Mouse (Mus musculus): ENCODE measurements around the gene Ntrk2. TPM values are rescaled to one million over a fixed set of nuclear protein-coding genes. Genes with fewer than 3 reads are reported as not detected.
"Not testable (repeated sequence)": the region's sequence is repeated elsewhere in the genome, so short reads cannot be mapped to it uniquely, and the experiment has no call there.

The Ntrk2 gene
- polyA plus RNA-seq, 1 experiment from 2014 or later, result 3.4 TPM

DNA sequence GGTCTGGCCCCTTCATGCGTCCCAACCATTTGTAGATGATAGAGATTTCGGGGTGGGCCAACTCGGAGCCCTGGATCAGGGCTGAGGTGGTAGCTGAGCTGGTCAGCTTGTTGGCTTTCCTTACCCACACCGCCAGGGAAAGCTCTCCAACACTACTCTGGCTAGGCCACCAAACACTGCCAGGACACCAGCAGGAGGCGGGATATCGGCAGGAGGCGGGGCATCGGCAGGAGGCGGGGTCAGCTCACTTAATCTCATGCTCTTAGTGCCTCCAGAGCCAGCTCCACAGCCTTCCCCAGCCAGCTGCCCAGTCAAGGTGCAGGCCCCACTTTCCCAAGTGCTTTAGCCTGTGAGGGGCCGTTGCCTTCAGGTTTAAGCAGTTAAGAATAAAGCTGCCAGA lies 293.7 kb downstream of the Ntrk2 start:
- no peak overlapping the region for H3K9ac ChIP-seq (ENCODE audit: low read length)
- no peaks in the 10 kb centered on the region for H3K27me3 ChIP-seq (ENCODE audit: control insufficient read depth, insufficient read depth, low read length)
- WGBS, result 43% methylated on average over 10 of the region's 10 CpGs
- no peak overlapping the region for H3K4me3 ChIP-seq (ENCODE audit: low read length)
- H3K36me3 ChIP-seq (ENCODE audit: control insufficient read depth, insufficient read depth), result no peaks in the 10 kb centered on the region
- no peak overlapping the region for H3K27ac ChIP-seq (ENCODE audit: low read length)
- no peaks in the 10 kb centered on the region for H3K9me3 ChIP-seq (replicated peaks; ENCODE audit: control insufficient read depth, low read length)
- ATAC-seq (replicated peaks; ENCODE audit: extremely low read depth, insufficient read depth, low FRiP score), result no peak
- H3K4me1 ChIP-seq (ENCODE audit: control insufficient read depth, insufficient read depth, low read length), result no peaks in the 10 kb centered on the region
- H3K4me2 ChIP-seq (ENCODE audit: low read depth, low read length), result no peak overlapping the region

DNA sequence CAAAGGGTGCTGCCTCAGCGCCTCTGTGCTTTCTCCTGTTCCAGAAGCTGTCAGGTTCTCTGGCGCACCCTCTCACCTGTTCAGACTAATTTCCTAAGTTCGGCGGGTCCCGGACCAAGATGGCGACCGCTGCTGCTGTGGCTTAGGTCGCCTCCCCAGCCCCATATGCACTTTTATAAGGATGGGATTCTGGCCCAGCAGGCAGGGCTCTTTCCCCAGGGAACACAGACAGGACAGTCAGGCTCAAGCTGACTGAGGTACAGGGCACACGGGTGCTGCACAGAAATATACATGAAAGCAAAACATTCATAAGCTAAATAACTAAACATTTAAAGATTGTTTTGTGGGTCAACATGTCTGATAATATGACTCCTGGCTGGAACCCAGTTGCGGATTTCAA lies 301.4 kb downstream of the Ntrk2 start:
- not testable (repeated sequence) for H3K9ac ChIP-seq (ENCODE audit: low read length); H3K4me2 ChIP-seq (ENCODE audit: low read depth, low read length); H3K27me3 ChIP-seq (ENCODE audit: control insufficient read depth, insufficient read depth, low read length); H3K4me3 ChIP-seq (ENCODE audit: low read length); H3K36me3 ChIP-seq (ENCODE audit: control insufficient read depth, insufficient read depth); ATAC-seq (replicated peaks; ENCODE audit: extremely low read depth, insufficient read depth, low FRiP score); H3K4me1 ChIP-seq (ENCODE audit: control insufficient read depth, insufficient read depth, low read length); H3K27ac ChIP-seq (ENCODE audit: low read length); H3K9me3 ChIP-seq (replicated peaks; ENCODE audit: control insufficient read depth, low read length)
- WGBS, result 86% methylated on average over 10 of the region's 10 CpGs

DNA sequence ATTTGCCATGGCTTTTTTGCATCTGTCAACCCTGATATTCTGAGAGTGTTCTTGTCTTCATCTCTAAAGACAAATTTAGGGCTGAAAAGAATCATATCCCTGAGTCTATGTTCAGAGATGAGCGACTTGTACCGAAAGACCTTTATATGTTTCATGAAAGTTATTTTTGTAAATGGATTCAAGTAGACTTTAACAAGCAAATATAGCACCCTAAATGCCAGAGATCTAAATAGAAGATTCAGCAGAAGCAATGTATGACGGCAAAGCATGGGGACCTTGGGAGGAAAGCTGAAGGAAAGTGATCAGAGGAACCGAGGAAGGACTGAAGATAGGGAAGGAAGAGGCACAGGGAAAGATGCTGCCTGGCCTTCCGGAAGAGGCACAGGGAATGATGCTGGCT lies 303.7 kb downstream of the Ntrk2 start:
- 88% methylated on average over 5 of the region's 5 CpGs for WGBS
- no peak for ATAC-seq (replicated peaks; ENCODE audit: extremely low read depth, insufficient read depth, low FRiP score)
- Histone ChIP-seq H3K27me3 (ENCODE audit: control insufficient read depth, insufficient read depth, low read length) (no peaks in the 10 kb centered on the region), H3K9me3 (replicated peaks; ENCODE audit: control insufficient read depth, low read length) (peaks cover 6% of the 10 kb centered on the region), H3K4me1 (ENCODE audit: control insufficient read depth, insufficient read depth, low read length) (no peaks in the 10 kb centered on the region), H3K4me3 (ENCODE audit: low read length) (no peak overlapping the region), H3K27ac (ENCODE audit: low read length) (no peak overlapping the region), H3K36me3 (ENCODE audit: control insufficient read depth, insufficient read depth) (no peaks in the 10 kb centered on the region), H3K9ac (ENCODE audit: low read length) (no peak overlapping the region), H3K4me2 (ENCODE audit: low read depth, low read length) (no peak overlapping the region)

DNA sequence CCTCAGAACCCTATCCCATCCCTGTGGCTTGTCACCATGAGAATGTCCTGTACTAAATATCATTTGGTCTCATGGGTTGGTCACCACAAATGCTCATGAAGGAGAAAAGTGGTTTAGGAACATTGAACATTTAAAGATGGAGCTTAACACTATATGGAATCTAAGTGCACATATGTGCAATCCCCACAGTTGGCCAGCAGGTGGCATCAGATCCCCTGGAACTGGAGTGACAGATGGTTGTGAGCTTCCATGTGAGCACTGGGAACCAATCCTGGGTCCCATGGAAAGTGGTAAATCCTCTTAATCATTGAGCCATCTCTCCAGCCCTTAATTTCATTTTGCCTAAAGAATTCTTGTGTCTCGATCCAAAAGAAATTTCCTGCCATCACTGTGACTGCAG lies 308.3 kb downstream of the Ntrk2 start:
- Histone ChIP-seq H3K4me3 (ENCODE audit: low read length) (no peak overlapping the region), H3K9ac (ENCODE audit: low read length) (no peak overlapping the region), H3K4me1 (ENCODE audit: control insufficient read depth, insufficient read depth, low read length) (no peaks in the 10 kb centered on the region), H3K4me2 (ENCODE audit: low read depth, low read length) (no peak overlapping the region), H3K9me3 (replicated peaks; ENCODE audit: control insufficient read depth, low read length) (peaks cover 16% of the 10 kb centered on the region), H3K36me3 (ENCODE audit: control insufficient read depth, insufficient read depth) (no peaks in the 10 kb centered on the region), H3K27me3 (ENCODE audit: control insufficient read depth, insufficient read depth, low read length) (no peaks in the 10 kb centered on the region), H3K27ac (ENCODE audit: low read length) (no peak overlapping the region)
- 89% methylated on average over 1 of the region's 1 CpGs for WGBS
- no peak for ATAC-seq (replicated peaks; ENCODE audit: extremely low read depth, insufficient read depth, low FRiP score)

DNA sequence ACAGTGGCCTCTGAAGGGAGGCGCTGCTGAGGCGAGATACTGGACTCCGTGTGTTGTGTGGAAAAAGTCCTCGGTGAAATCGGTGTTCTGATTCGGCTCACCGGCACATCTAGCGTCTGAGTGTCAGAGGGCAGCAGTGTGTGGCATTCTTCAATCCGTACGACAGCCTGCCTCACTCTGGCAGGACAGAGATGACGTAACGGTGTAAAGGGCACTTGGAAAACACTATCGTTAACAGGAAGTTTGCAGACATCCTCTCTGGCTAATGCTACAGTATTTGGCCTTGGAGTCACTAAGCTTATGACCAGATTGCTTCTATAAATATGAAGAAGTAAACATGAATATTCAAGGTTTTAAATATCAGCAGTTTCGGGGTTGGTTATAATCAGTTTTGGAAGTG lies 309.2 kb downstream of the Ntrk2 start:
- Histone ChIP-seq H3K9me3 (replicated peaks; ENCODE audit: control insufficient read depth, low read length) (peaks cover 16% of the 10 kb centered on the region), H3K27ac (ENCODE audit: low read length) (no peak overlapping the region), H3K4me1 (ENCODE audit: control insufficient read depth, insufficient read depth, low read length) (peaks cover 3% of the 10 kb centered on the region; the same call in 1 of the 2 replicates), H3K9ac (ENCODE audit: low read length) (no peak overlapping the region), H3K27me3 (ENCODE audit: control insufficient read depth, insufficient read depth, low read length) (no peaks in the 10 kb centered on the region), H3K4me2 (ENCODE audit: low read depth, low read length) (no peak overlapping the region), H3K36me3 (ENCODE audit: control insufficient read depth, insufficient read depth) (no peaks in the 10 kb centered on the region), H3K4me3 (ENCODE audit: low read length) (no peak overlapping the region)
- no peak for ATAC-seq (replicated peaks; ENCODE audit: extremely low read depth, insufficient read depth, low FRiP score)
- 85% methylated on average over 14 of the region's 14 CpGs for WGBS

DNA sequence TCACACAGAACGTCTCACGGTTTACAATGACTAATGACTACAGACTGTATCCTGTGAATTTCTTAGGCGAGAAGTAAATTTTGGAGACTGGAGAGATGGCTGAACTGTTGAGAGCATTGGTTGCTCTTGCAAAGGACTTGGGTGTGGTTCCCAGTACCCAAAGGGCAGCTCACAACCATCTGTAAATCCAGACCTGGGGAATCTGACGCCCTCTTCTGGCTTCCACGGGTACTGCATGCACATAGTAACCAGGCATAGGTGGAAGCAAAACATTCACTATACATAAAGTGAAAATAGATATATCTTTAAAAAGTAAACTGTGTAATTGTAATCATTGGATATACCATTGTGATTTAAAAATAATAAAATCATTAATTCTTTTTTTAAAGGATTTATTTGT lies 310.9 kb downstream of the Ntrk2 start:
- ATAC-seq (replicated peaks; ENCODE audit: extremely low read depth, insufficient read depth, low FRiP score), result no peak
- H3K9me3 ChIP-seq (replicated peaks; ENCODE audit: control insufficient read depth, low read length), result peaks cover 16% of the 10 kb centered on the region
- no peak overlapping the region for H3K4me3 ChIP-seq (ENCODE audit: low read length)
- peaks cover 3% of the 10 kb centered on the region; the same call in 1 of the 2 replicates for H3K4me1 ChIP-seq (ENCODE audit: control insufficient read depth, insufficient read depth, low read length)
- no peaks in the 10 kb centered on the region for H3K27me3 ChIP-seq (ENCODE audit: control insufficient read depth, insufficient read depth, low read length)
- 82% methylated on average over 5 of the region's 5 CpGs for WGBS
- H3K27ac ChIP-seq (ENCODE audit: low read length), result no peak overlapping the region
- no peak overlapping the region for H3K9ac ChIP-seq (ENCODE audit: low read length)
- no peaks in the 10 kb centered on the region for H3K36me3 ChIP-seq (ENCODE audit: control insufficient read depth, insufficient read depth)
- no peak overlapping the region for H3K4me2 ChIP-seq (ENCODE audit: low read depth, low read length)

DNA sequence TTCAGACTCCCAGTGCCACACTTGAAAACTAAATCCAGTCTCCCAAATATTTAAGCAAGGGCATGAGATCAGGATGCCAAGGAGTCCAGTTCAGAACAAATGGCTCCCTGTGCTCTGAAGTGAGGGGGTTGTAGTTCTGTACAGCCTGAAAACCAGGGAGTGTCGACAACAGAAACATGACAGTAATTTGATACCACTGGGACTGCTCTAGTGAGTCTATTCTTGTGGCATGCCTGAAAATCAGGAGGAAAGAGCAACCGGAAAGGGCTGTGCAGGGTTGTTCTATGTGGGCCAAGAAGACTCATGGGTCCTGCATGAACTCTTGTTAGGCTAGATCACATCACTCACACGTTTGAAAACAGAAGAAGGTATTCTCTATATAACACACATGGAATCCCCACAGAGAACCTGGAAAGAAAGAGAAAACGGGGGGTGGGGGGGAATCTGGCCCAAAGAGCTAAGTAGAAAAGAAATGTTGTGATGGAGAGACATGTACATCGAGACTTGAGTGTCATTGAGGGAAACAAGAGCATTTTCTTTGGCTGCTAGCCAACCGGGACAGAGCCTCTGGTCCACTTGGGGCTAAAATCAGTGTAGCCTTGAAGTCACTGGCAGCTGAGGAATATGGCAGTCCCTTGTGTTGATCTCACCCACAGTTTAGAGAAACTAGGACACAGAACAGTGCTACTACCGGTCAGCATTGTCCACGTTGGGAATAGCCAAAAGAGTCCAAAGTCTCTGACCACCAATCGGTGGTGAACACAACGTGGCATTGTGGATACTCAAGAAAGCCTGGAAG lies 313.4 kb downstream of the Ntrk2 start:
- Histone ChIP-seq H3K36me3 (ENCODE audit: control insufficient read depth, insufficient read depth) (no peaks in the 10 kb centered on the region), H3K27me3 (ENCODE audit: control insufficient read depth, insufficient read depth, low read length) (no peaks in the 10 kb centered on the region), H3K4me3 (ENCODE audit: low read length) (no peak overlapping the region), H3K27ac (ENCODE audit: low read length) (no peak overlapping the region), H3K4me1 (ENCODE audit: control insufficient read depth, insufficient read depth, low read length) (peaks cover 3% of the 10 kb centered on the region; the same call in 1 of the 2 replicates), H3K4me2 (ENCODE audit: low read depth, low read length) (no peak overlapping the region), H3K9ac (ENCODE audit: low read length) (no peak overlapping the region), H3K9me3 (replicated peaks; ENCODE audit: control insufficient read depth, low read length) (peaks cover 12% of the 10 kb centered on the region)
- no peak for ATAC-seq (replicated peaks; ENCODE audit: extremely low read depth, insufficient read depth, low FRiP score)
- 53% methylated on average over 10 of the region's 10 CpGs for WGBS

DNA sequence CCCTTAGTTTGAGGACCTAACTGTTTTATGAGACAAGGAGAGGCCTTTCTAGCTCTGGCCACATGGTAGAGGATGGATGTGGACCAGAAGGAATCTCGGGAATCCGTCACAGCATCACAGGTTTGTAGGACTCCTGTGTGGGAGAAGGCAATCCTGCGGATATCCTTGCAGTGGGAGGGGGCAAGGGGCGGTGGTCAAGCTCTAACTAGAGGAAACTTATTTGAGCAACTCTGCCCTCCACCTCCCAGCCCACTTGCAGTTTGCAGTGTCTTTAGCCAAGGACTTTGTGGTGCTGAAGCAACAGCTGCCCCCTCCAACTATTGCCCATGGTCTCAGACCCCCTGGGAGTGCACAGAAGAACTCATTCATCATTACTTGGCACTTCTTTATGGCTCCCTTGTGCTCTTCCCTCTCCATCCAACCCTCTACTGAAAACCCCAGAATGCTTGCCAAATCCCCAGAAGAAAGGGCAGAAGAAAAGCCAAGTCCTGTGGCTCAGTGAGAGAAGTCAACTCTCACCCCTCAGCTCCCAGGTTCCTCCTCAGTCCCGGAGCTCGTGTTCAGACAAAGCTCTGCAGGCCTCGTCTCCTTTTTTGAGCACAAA lies 336.9 kb downstream of the Ntrk2 start:
- no peaks in the 10 kb centered on the region for H3K9me3 ChIP-seq (replicated peaks; ENCODE audit: control insufficient read depth, low read length)
- H3K4me3 ChIP-seq (ENCODE audit: low read length), result no peak overlapping the region
- H3K9ac ChIP-seq (ENCODE audit: low read length), result no peak overlapping the region
- no peak overlapping the region for H3K27ac ChIP-seq (ENCODE audit: low read length)
- ATAC-seq (replicated peaks; ENCODE audit: extremely low read depth, insufficient read depth, low FRiP score), result no peak
- H3K4me2 ChIP-seq (ENCODE audit: low read depth, low read length), result no peak overlapping the region
- 69% methylated on average over 7 of the region's 7 CpGs for WGBS
- no peaks in the 10 kb centered on the region for H3K27me3 ChIP-seq (ENCODE audit: control insufficient read depth, insufficient read depth, low read length)
- H3K36me3 ChIP-seq (ENCODE audit: control insufficient read depth, insufficient read depth), result no peaks in the 10 kb centered on the region
- no peaks in the 10 kb centered on the region for H3K4me1 ChIP-seq (ENCODE audit: control insufficient read depth, insufficient read depth, low read length)

DNA sequence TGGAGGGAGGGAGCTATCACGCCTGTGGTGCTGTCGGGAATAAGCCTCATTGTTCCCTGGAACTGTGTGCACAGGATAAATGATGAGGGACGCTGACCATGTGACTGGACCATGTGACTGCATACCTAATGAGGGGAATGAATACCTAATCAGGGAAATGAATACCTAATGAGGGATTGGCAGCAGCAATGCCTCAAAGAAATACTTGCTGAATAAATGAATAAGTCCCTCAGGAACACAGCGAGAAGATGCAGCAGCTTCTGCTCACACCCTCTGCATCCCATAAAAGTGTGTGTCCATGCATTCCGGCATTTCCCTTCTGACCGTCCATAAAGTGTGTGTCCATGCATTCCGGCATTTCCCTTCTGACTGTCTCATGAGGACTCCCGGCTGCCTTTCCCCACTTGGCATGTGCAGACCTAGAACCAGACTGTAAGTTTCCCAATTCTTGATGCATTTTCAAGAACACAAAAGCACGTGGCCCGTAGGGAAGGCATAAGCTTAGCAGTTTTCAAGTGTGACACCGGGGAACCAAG lies 338.0 kb downstream of the Ntrk2 start:
- H3K4me1 ChIP-seq (ENCODE audit: control insufficient read depth, insufficient read depth, low read length), result no peaks in the 10 kb centered on the region
- no peaks in the 10 kb centered on the region for H3K9me3 ChIP-seq (replicated peaks; ENCODE audit: control insufficient read depth, low read length)
- no peaks in the 10 kb centered on the region for H3K36me3 ChIP-seq (ENCODE audit: control insufficient read depth, insufficient read depth)
- no peak overlapping the region for H3K4me3 ChIP-seq (ENCODE audit: low read length)
- no peak for ATAC-seq (replicated peaks; ENCODE audit: extremely low read depth, insufficient read depth, low FRiP score)
- WGBS, result 68% methylated on average over 11 of the region's 11 CpGs
- no peaks in the 10 kb centered on the region for H3K27me3 ChIP-seq (ENCODE audit: control insufficient read depth, insufficient read depth, low read length)
- no peak overlapping the region for H3K9ac ChIP-seq (ENCODE audit: low read length)
- H3K27ac ChIP-seq (ENCODE audit: low read length), result no peak overlapping the region
- no peak overlapping the region for H3K4me2 ChIP-seq (ENCODE audit: low read depth, low read length)

Measured in heart, embryonic 16.5 days (tissue).